Mouse (Mus musculus): ENCODE results near the gene Gtf3c1.

DNA sequence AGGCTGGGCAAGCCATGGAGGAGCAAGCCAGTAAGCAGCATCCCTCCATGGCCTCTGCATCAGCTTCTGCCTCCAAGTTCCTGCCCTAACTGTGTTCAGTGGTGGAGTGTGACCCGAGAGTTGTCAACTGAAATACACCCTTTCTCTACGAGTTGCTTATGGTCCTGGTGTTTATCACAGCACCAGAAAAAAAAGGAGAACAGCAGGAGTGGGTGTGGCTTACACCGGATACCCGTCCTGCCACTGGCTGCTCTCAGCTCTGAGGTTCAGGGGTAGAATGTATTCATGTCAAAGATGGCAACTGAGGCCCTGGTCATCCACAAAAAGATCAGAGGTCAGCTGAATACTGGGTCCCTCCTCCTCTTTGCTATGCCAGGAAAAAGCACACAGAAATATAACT is 87.5 kb downstream of the Gtf3c1 start:
- no peak for TF ChIP-seq CTCF (IDR thresholded peaks at IDR 0.05; ENCODE audit: low read depth, low read length)
- no peak for TF ChIP-seq GATA1 (IDR thresholded peaks at IDR 0.05; ENCODE audit: borderline replicate concordance, low read length)
- no peak for TF ChIP-seq TAL1 (conservative IDR thresholded peaks at IDR 0.05; ENCODE audit: low read depth, low read length)
- no peak for TF ChIP-seq POLR2AphosphoS5 (IDR thresholded peaks at IDR 0.05; ENCODE audit: insufficient replicate concordance, low read depth, low read length)
- no peak for TF ChIP-seq GATA2 (IDR thresholded peaks at IDR 0.05; ENCODE audit: borderline replicate concordance, low read depth, low read length)

Data from G1E (cell line).